Mouse (Mus musculus): Measurements from ENCODE around the gene Nme3. TPM values are rescaled to one million over a fixed set of nuclear protein-coding genes. Genes with fewer than 3 reads are reported as not detected.

Nme3 gene
- polyA plus RNA-seq, 1 experiment from 2014 or later = 76.7 TPM

DNA sequence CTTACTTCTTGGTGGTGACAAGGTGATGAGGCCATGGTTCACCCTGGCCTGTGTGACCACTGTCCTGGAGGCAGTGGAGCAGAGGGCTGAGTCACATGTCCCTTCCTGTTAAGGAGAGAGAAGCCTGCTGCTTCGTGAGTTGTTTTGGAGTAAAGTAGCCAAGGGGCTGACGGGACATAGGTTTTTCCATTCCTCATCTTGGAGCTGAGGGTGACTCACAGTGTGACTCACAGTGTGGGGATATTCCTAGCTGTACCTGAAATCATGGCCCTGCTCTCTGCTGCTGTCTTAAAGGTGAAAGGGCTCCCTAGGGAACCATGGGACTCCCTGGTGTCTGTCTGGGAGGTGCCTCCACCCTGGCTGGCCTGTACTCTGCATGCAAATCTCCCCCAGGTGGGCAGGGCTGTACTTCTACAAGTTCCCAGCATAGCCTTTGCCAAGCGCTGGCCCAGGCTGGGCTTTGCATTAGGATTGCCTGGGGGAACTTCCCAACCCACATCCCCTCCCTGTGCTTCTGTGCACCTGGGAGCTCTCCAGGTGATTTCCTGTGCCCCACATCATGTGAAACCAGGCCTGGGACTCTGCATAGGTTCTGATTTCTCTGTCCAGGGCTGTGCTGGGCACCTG lies 40.3 kb upstream of the Nme3 start:
- Histone ChIP-seq H3K36me3 (ENCODE audit: control insufficient read depth, insufficient read depth, low read length) (peaks cover 10% of the 10 kb centered on the region; the same call in 1 of the 2 replicates), H3K4me2 (replicated peaks; ENCODE audit: low read depth, low read length) (no peak overlapping the region)

DNA sequence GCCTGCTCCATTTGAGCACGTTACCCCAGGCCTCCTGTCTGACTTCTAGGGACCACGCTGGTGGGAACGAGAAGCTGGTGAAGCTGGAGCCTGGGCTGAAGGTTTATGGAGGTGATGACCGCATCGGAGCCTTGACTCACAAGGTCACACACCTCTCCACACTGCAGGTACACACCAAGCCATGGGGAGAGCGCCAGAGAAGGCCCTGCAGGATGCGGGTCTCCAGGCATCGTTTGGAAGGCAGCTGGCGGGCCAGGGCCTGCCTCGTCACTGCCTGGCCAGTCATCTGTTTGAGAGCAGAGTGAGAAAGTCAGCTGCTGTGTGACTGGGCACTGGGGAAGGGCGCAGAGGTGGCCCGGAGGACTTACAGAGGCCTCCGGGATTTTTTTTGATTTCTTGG lies 39.7 kb upstream of the Nme3 start:
- no peaks in the 10 kb centered on the region for H3K4me1 ChIP-seq (ENCODE audit: control insufficient read depth, insufficient read depth, low read length)
- H3K4me2 ChIP-seq (replicated peaks; ENCODE audit: low read depth, low read length) = no peak overlapping the region
- H3K27ac ChIP-seq (ENCODE audit: low read length) = no peak overlapping the region
- no peaks in the 10 kb centered on the region for H3K27me3 ChIP-seq (ENCODE audit: control insufficient read depth, insufficient read depth, low read length)
- 90% methylated on average over 13 of the region's 13 CpGs for WGBS
- H3K9me3 ChIP-seq (ENCODE audit: control insufficient read depth, low read depth, low read length) = no peaks in the 10 kb centered on the region
- H3K36me3 ChIP-seq (ENCODE audit: control insufficient read depth, insufficient read depth, low read length) = peaks cover 14% of the 10 kb centered on the region
- no peak overlapping the region for H3K9ac ChIP-seq (replicated peaks; ENCODE audit: low read depth, low read length)
- no peak overlapping the region for H3K4me3 ChIP-seq (ENCODE audit: low read depth, low read length)
- no peak for ATAC-seq (ENCODE audit: insufficient number of reproducible peaks, insufficient read depth, low FRiP score, low read depth)

More for the DNA sequence above, 40.3 kb upstream of the Nme3 start:
- no peak overlapping the region for H3K9ac ChIP-seq (replicated peaks; ENCODE audit: low read depth, low read length)
- H3K4me3 ChIP-seq (ENCODE audit: low read depth, low read length) = no peak overlapping the region
- no peaks in the 10 kb centered on the region for H3K4me1 ChIP-seq (ENCODE audit: control insufficient read depth, insufficient read depth, low read length)
- H3K27ac ChIP-seq (ENCODE audit: low read length) = no peak overlapping the region
- H3K27me3 ChIP-seq (ENCODE audit: control insufficient read depth, insufficient read depth, low read length) = no peaks in the 10 kb centered on the region
- no peaks in the 10 kb centered on the region for H3K9me3 ChIP-seq (ENCODE audit: control insufficient read depth, low read depth, low read length)
- WGBS = 87% methylated on average over 3 of the region's 3 CpGs
- ATAC-seq (ENCODE audit: insufficient number of reproducible peaks, insufficient read depth, low FRiP score, low read depth) = no peak

DNA sequence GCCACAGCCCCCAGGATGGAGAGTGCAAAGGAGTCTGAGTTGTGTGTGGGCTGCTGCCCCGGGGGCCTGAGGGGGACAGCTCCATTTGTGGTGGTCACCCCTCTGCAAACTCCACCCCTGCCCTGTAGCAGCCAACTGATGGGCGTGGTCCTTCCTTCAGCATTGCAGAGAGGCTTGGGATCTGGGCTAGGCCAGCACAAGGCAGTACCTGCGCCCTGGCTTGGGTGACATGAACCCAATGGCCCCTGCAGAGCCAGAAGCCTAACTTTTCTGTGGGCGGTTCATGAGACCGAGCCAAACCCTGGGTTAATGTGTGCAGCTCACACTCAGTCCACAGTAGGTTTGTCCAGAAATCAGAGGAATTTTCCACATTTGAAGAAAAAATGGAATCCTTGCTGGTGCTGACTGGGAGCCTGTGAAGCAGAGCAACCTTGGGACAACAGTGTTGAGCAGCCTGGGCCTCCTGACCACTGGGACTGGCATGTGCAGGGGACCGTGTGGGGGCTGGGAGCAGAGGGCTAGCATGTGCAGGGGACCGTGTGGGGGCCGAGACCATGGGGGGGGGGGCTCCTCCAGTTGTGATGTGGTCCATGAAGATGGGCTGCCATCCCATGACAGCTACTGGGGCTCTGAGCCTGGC lies 38.3 kb upstream of the Nme3 start:
- no peak for ATAC-seq (ENCODE audit: insufficient number of reproducible peaks, insufficient read depth, low FRiP score, low read depth)
- 89% methylated on average over 8 of the region's 8 CpGs for WGBS
- no peaks in the 10 kb centered on the region for H3K27me3 ChIP-seq (ENCODE audit: control insufficient read depth, insufficient read depth, low read length)
- H3K4me1 ChIP-seq (ENCODE audit: control insufficient read depth, insufficient read depth, low read length) = no peaks in the 10 kb centered on the region
- H3K4me3 ChIP-seq (ENCODE audit: low read depth, low read length) = no peak overlapping the region
- peaks cover 25% of the 10 kb centered on the region for H3K36me3 ChIP-seq (ENCODE audit: control insufficient read depth, insufficient read depth, low read length)
- no peak overlapping the region for H3K27ac ChIP-seq (ENCODE audit: low read length)
- H3K4me2 ChIP-seq (replicated peaks; ENCODE audit: low read depth, low read length) = no peak overlapping the region
- no peaks in the 10 kb centered on the region for H3K9me3 ChIP-seq (ENCODE audit: control insufficient read depth, low read depth, low read length)
- no peak overlapping the region for H3K9ac ChIP-seq (replicated peaks; ENCODE audit: low read depth, low read length)

DNA sequence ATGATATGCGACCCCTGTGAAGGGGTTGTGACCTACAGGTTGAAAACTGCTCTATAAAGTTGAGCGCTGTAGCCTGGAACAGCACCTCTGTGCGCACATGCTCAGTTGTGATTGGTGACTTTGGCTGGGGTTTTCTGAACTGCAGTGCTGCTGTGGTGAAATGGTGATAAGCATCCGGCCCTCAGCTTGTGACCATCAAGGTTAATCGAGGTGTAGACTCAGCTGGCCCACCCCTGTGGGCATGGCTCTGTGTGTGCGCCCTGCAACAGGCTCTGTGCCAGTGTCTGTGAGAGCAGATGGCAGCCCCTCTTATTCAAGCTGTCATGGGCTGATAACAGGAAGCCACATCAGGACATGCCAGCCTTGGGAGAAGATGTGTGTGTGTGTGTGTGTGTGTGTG lies 37.3 kb upstream of the Nme3 start:
- no peak overlapping the region for H3K4me2 ChIP-seq (replicated peaks; ENCODE audit: low read depth, low read length)
- H3K4me3 ChIP-seq (ENCODE audit: low read depth, low read length) = no peak overlapping the region
- no peaks in the 10 kb centered on the region for H3K27me3 ChIP-seq (ENCODE audit: control insufficient read depth, insufficient read depth, low read length)
- peaks cover 28% of the 10 kb centered on the region for H3K36me3 ChIP-seq (ENCODE audit: control insufficient read depth, insufficient read depth, low read length)
- H3K9me3 ChIP-seq (ENCODE audit: control insufficient read depth, low read depth, low read length) = no peaks in the 10 kb centered on the region
- H3K9ac ChIP-seq (replicated peaks; ENCODE audit: low read depth, low read length) = no peak overlapping the region
- 85% methylated on average over 6 of the region's 6 CpGs for WGBS
- H3K27ac ChIP-seq (ENCODE audit: low read length) = no peak overlapping the region
- ATAC-seq (ENCODE audit: insufficient number of reproducible peaks, insufficient read depth, low FRiP score, low read depth) = peak; percentile 57; the same call in 1 of the 2 replicates
- no peaks in the 10 kb centered on the region for H3K4me1 ChIP-seq (ENCODE audit: control insufficient read depth, insufficient read depth, low read length)

DNA sequence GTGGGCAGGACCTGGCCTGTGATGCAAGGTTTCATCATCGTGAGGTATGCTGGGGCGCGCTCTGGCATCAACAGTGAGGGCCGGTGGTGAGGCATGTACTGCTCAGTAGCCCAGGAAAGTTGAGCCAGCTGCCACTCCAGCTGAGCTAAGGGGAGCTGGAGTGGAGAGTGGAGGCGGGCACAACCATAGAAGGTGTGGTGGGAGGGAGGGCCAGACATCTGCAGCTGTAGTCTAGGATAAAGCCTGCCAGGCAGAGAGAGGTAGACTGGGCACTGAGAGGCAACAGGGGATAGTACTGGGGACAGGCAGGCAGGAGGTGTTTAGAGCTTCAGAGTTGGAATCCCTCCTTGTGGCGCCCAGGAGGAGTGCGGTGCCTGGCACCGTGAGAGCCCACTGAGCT lies 36.2 kb upstream of the Nme3 start:
- Histone ChIP-seq H3K36me3 (ENCODE audit: control insufficient read depth, insufficient read depth, low read length) (peaks cover 24% of the 10 kb centered on the region), H3K4me3 (ENCODE audit: low read depth, low read length) (no peak overlapping the region), H3K4me1 (ENCODE audit: control insufficient read depth, insufficient read depth, low read length) (no peaks in the 10 kb centered on the region), H3K27me3 (ENCODE audit: control insufficient read depth, insufficient read depth, low read length) (no peaks in the 10 kb centered on the region), H3K9me3 (ENCODE audit: control insufficient read depth, low read depth, low read length) (no peaks in the 10 kb centered on the region), H3K4me2 (replicated peaks; ENCODE audit: low read depth, low read length) (no peak overlapping the region), H3K9ac (replicated peaks; ENCODE audit: low read depth, low read length) (no peak overlapping the region), H3K27ac (ENCODE audit: low read length) (no peak overlapping the region)
- 92% methylated on average over 8 of the region's 8 CpGs for WGBS
- no peak for ATAC-seq (ENCODE audit: insufficient number of reproducible peaks, insufficient read depth, low FRiP score, low read depth)

DNA sequence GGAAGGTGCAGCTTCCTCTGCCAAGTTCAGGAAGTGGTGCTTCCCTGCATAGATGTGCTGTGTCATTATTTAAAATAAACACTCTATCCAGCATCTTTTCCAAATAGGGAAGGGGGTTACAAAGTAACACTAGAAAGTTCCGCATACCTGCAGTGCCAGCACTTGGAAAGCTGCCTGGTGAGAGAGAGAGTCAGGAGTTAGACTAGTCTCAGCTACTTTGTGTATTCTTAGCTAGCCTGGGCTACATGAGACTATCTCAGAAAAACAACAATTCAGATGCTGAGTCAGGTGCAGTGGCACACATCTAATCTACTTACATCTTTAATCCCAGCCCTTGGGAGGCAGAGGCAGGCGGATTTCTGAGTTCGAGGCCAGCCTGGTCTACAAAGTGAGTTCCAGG lies 34.5 kb upstream of the Nme3 start:
- ATAC-seq (ENCODE audit: insufficient number of reproducible peaks, insufficient read depth, low FRiP score, low read depth) = no peak
- H3K27ac ChIP-seq (ENCODE audit: low read length) = no peak overlapping the region
- H3K27me3 ChIP-seq (ENCODE audit: control insufficient read depth, insufficient read depth, low read length) = no peaks in the 10 kb centered on the region
- no peak overlapping the region for H3K9ac ChIP-seq (replicated peaks; ENCODE audit: low read depth, low read length)
- no peak overlapping the region for H3K4me3 ChIP-seq (ENCODE audit: low read depth, low read length)
- no peaks in the 10 kb centered on the region for H3K4me1 ChIP-seq (ENCODE audit: control insufficient read depth, insufficient read depth, low read length)
- no peak overlapping the region for H3K4me2 ChIP-seq (replicated peaks; ENCODE audit: low read depth, low read length)
- H3K9me3 ChIP-seq (ENCODE audit: control insufficient read depth, low read depth, low read length) = no peaks in the 10 kb centered on the region
- H3K36me3 ChIP-seq (ENCODE audit: control insufficient read depth, insufficient read depth, low read length) = peaks cover 20% of the 10 kb centered on the region
- 96% methylated on average over 3 of the region's 3 CpGs for WGBS

DNA sequence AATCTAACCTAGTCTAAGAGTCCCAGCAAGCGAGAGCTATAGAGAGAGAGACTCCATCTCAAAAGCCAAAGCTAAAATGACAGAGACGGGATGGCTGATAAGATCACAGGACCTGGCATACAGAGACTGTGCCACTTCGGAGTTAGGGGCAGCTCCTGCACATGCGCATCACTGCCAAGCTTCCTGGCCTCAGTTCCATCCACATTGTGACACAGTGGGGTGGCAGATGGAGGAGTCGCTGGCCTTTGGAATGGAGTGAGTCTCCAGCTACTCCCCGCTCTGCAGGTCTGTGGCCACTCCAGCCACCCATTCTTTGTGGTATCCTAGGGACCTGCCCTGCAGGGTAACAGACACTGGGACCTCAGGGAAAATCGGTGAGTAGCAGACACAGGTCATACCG lies 30.5 kb upstream of the Nme3 start, which contains the start of gene Igfals:
Gene Igfals (plus strand): TSS at position 222 of the 400 bp plus-strand sequence.
- ATAC-seq (ENCODE audit: insufficient number of reproducible peaks, insufficient read depth, low FRiP score, low read depth) = no peak
- WGBS = 89% methylated on average over 8 of the region's 8 CpGs

DNA sequence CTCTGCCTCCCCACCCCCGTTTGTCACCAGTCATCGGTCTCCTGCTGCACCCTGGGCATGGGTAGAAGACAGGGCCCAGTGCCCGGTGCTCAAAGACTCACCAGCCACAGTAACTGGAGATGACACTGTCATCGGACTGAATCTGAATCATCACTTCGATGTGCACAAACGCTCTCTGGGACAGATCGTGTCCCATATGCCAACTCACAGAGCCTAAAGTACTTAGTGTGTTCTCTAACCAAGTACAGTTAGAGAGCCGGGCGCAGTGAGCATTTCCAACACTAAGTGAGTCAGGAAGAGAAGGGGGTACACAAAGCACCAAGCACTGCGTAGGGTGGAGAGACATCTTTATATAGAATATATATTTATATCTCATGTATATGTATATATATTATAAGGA lies 28.4 kb upstream of the Nme3 start:
- no peak overlapping the region for H3K4me2 ChIP-seq (replicated peaks; ENCODE audit: low read depth, low read length)
- H3K27ac ChIP-seq (ENCODE audit: low read length) = no peak overlapping the region
- no peaks in the 10 kb centered on the region for H3K9me3 ChIP-seq (ENCODE audit: control insufficient read depth, low read depth, low read length)
- no peaks in the 10 kb centered on the region for H3K27me3 ChIP-seq (ENCODE audit: control insufficient read depth, insufficient read depth, low read length)
- no peaks in the 10 kb centered on the region for H3K4me1 ChIP-seq (ENCODE audit: control insufficient read depth, insufficient read depth, low read length)
- H3K4me3 ChIP-seq (ENCODE audit: low read depth, low read length) = no peak overlapping the region
- ATAC-seq (ENCODE audit: insufficient number of reproducible peaks, insufficient read depth, low FRiP score, low read depth) = no peak
- H3K36me3 ChIP-seq (ENCODE audit: control insufficient read depth, insufficient read depth, low read length) = peaks cover 3% of the 10 kb centered on the region; the same call in 1 of the 2 replicates
- no peak overlapping the region for H3K9ac ChIP-seq (replicated peaks; ENCODE audit: low read depth, low read length)
- 91% methylated on average over 10 of the region's 10 CpGs for WGBS

More for the DNA sequence above, 30.5 kb upstream of the Nme3 start, which contains the start of gene Igfals:
- no peaks in the 10 kb centered on the region for H3K4me1 ChIP-seq (ENCODE audit: control insufficient read depth, insufficient read depth, low read length)
- no peak within 1 kb of the TSS for H3K27ac ChIP-seq (ENCODE audit: low read length)
- H3K27me3 ChIP-seq (ENCODE audit: control insufficient read depth, insufficient read depth, low read length) = no peaks in the 10 kb centered on the region
- peaks cover 20% of the 10 kb centered on the region for H3K36me3 ChIP-seq (ENCODE audit: control insufficient read depth, insufficient read depth, low read length)
- no peak within 1 kb of the TSS for H3K4me2 ChIP-seq (replicated peaks; ENCODE audit: low read depth, low read length)
- H3K9ac ChIP-seq (replicated peaks; ENCODE audit: low read depth, low read length) = no peak within 1 kb of the TSS
- H3K9me3 ChIP-seq (ENCODE audit: control insufficient read depth, low read depth, low read length) = no peaks in the 10 kb centered on the region
- H3K4me3 ChIP-seq (ENCODE audit: low read depth, low read length) = no peak within 1 kb of the TSS
